Mouse (Mus musculus) erythroblast, embryonic 14.5 days (primary cell): Measurements from ENCODE around the gene Ccdc124. TPM values are rescaled to one million over a fixed set of nuclear protein-coding genes. Genes with fewer than 3 reads are reported as not detected.

Experiments used
- H3K27me3 ChIP-seq: 2 replicates; pipeline ENCODE4 v1.6.1; 2012; ENCODE audit warnings: inconsistent platforms; ENCODE audit not compliant: control insufficient read depth
- H3K36me3 ChIP-seq: 2 replicates; pipeline ENCODE4 v1.6.1; 2012; ENCODE audit warnings: mild to moderate bottlenecking, inconsistent platforms; ENCODE audit not compliant: control insufficient read depth
- H3K4me1 ChIP-seq: 2 replicates; pipeline ENCODE4 v1.6.1; 2012; ENCODE audit warnings: inconsistent platforms; ENCODE audit not compliant: control insufficient read depth
- H3K4me3 ChIP-seq: replicated peaks from 2 replicates; pipeline ENCODE3; 2012; ENCODE audit warnings: moderate library complexity, mild to moderate bottlenecking, inconsistent platforms
- H3K9me3 ChIP-seq: 2 replicates; pipeline ENCODE4 v1.6.1; 2012; ENCODE audit warnings: low read length, inconsistent platforms, mixed read lengths; ENCODE audit not compliant: control insufficient read depth
- GATA1 ChIP-seq: IDR thresholded peaks from 2 replicates; pipeline ENCODE4 v1.6.1; 2012; ENCODE audit warnings: low read length, inconsistent platforms, mixed read lengths
- TAL1 ChIP-seq: IDR thresholded peaks from 3 replicates; pipeline ENCODE4 v1.6.1; 2012; ENCODE audit warnings: low read length, inconsistent platforms, mixed read lengths
- polyA plus RNA-seq: library from polyadenylated mRNA; stranded (reverse); fragments of >175 nt; gene quantifications from 2 replicates; pipeline ENCODE4 v1.2.3, GENCODE M21; 2012

Gene Ccdc124
- polyA plus RNA-seq, 1 experiment, result 38.8 TPM

DNA sequence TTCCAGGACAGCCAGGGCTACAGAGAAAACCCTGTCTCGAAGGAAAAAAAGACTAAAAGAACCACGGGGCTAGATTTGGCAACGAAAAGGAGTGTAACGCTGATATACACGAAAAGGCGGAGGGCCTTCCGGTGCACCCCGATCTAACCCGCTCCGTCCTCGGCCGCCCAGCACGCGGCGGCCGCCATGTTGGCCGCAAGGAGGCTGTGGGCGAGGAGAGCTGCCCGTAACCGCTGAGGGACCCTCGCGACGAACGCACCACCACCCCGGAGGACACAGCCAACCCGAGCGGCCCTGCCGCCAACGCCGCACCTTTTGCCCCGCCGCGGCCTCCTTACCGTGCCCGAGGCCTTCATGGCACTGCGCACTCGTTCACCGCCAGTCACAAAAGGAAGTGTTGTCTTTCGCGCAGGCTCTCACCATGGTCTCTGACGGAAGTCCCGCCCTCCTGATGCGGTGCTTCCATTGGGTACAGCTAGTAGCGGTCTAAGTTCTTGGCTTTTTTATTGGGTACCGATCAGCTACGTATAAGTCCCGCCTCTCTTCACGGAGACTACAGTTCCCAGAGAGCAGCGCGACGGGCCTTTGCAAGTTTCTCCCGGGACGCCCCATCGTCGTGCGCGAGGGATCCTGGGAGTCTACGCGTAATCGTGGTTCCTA is 23.4 kb upstream of the Ccdc124 start, which contains the start of gene Rpl18a:
Gene Rpl18a, minus strand, starts transcription at position 392 of the 660 bp plus-strand sequence.
- Histone ChIP-seq H3K36me3 (peaks cover 38% of the 10 kb centered on the region), H3K9me3 (peaks cover 8% of the 10 kb centered on the region; the same call in 1 of the 2 replicates), H3K4me1 (peaks cover 56% of the 10 kb centered on the region), H3K27me3 (peaks cover 22% of the 10 kb centered on the region), H3K4me3 (peak within 1 kb of the TSS; percentile 90)
- no peak for TF ChIP-seq GATA1
- TF ChIP-seq TAL1, result no peak

- peaks cover 27% of the 10 kb centered on the region for H3K27me3 ChIP-seq
- peaks cover 13% of the 10 kb centered on the region; the same call in 1 of the 2 replicates for H3K9me3 ChIP-seq
- H3K36me3 ChIP-seq, result peaks cover 38% of the 10 kb centered on the region
- TF ChIP-seq TAL1, result no peak
- TF ChIP-seq GATA1, result no peak
- peak overlapping the region; percentile 90 for H3K4me3 ChIP-seq
- H3K4me1 ChIP-seq, result peaks cover 63% of the 10 kb centered on the region
Observed at GRCm38 (mm10) chr8:70896316-70897020, 22.7 kb upstream of the Ccdc124 start.

DNA sequence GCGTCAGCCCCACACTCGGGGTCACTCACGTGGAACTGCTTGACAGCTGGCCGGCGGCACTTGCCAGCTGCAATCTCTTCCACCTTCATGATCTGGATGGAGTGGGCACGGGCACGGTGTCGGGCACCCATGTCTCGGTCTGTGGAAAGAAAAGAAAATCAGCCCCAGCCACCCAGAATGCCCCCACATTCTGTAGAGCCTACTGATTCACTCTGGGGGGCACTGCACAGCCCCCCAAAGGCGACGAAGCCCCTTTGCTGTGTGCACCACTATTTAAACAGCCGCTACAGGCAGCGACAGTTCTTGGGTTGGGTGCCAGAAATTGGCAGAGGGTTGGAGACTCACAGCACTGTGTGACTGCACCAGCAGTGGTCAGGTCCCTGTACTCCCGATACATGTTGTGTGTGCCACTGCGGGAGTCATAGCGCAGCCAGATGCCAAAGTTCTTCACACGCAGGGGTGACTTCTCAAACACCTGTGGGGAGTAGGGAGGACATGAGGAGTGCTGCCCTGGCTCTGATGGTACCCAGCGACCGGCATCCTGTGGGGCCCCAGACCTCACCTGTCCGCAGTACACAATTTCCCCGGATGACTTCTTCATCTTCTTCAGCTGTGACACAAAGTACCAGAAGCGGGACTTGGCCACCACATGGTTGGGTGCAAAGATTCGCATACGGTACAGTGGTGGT is 22.0 kb upstream of the Ccdc124 start:
- Histone ChIP-seq H3K9me3 (peaks cover 21% of the 10 kb centered on the region), H3K4me3 (peak overlapping the region; percentile 90), H3K27me3 (peaks cover 35% of the 10 kb centered on the region), H3K4me1 (peaks cover 70% of the 10 kb centered on the region), H3K36me3 (peaks cover 38% of the 10 kb centered on the region)

DNA sequence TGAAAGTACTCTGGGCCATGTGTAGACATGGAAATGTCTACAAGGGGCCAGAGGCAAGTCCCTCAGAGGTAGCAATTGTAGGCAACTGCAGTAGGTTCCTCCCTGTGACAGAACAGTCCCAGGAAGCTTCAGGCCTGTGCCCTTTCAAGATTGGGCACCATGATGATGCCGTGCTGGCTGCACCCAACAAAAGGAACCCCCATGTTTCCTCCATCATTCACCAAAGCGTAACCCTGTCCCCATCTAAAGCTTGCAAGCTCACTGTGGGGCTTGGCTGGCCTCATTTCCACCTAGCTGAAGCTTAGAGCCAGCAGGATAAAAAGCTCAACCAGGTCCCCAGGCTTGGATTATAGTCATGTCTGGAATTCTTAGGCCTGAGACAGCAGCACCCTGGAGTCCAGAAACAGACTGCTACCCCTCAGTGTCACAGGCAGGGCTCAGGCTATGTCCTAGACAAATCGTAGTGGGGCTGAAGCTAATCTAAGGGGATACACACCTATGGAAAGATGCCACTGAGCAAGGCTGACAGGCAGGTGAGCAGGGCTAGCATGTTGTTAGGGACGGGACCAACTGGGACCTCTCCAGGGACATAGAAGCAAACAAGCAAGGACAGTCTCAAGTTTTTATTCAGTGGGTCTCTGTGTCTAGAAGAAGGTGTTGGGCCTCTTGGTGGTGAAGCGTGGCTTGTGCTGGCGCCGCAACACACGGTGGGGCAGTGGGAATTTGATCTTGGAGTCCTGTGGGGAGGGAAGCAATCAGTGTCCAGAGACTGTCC is 21.2 kb upstream of the Ccdc124 start:
- TF ChIP-seq GATA1, result no peak
- H3K4me3 ChIP-seq, result no peak overlapping the region
- H3K36me3 ChIP-seq, result peaks cover 38% of the 10 kb centered on the region
- peaks cover 22% of the 10 kb centered on the region for H3K9me3 ChIP-seq
- H3K27me3 ChIP-seq, result peaks cover 43% of the 10 kb centered on the region
- H3K4me1 ChIP-seq, result peaks cover 70% of the 10 kb centered on the region

- Histone ChIP-seq H3K4me1 (peaks cover 70% of the 10 kb centered on the region), H3K36me3 (peaks cover 38% of the 10 kb centered on the region), H3K4me3 (no peak overlapping the region), H3K9me3 (peaks cover 22% of the 10 kb centered on the region), H3K27me3 (peaks cover 48% of the 10 kb centered on the region)
- TF ChIP-seq TAL1 (no peak), GATA1 (no peak)
Observed at GRCm38 (mm10) chr8:70894385-70894720, 20.6 kb upstream of the Ccdc124 start.

- peaks cover 22% of the 10 kb centered on the region for H3K9me3 ChIP-seq
- no peak for TF ChIP-seq GATA1
- no peak for TF ChIP-seq TAL1
- peaks cover 38% of the 10 kb centered on the region for H3K36me3 ChIP-seq
- no peak overlapping the region for H3K4me3 ChIP-seq
- H3K4me1 ChIP-seq, result peaks cover 67% of the 10 kb centered on the region
- H3K27me3 ChIP-seq, result peaks cover 53% of the 10 kb centered on the region
Observed at GRCm38 (mm10) chr8:70893656-70894384, 20.1 kb upstream of the Ccdc124 start.

GRCm38 (mm10) chr8:70892896-70893655 is 19.3 kb upstream of the Ccdc124 start:
- Histone ChIP-seq H3K27me3 (peaks cover 61% of the 10 kb centered on the region), H3K4me1 (peaks cover 63% of the 10 kb centered on the region), H3K4me3 (no peak overlapping the region), H3K36me3 (peaks cover 38% of the 10 kb centered on the region), H3K9me3 (peaks cover 22% of the 10 kb centered on the region)
- TF ChIP-seq TAL1, result no peak
- no peak for TF ChIP-seq GATA1
